Mouse (Mus musculus) forebrain, embryonic 12.5 days (tissue): ENCODE measurements around the gene Crybb1. TPM values are rescaled to one million over a fixed set of nuclear protein-coding genes. Genes with fewer than 3 reads are reported as not detected.

Experiments used
- ATAC-seq: fragments of 200-750 bp; cut with Nextera tagmentation; 2 replicates; pipeline ENCODE4 v1.8.0; 2017; ENCODE audit warnings: moderate TSS enrichment; ENCODE audit not compliant: low FRiP score
- H3K27ac ChIP-seq: fragments of 300-500 bp; sonication (generic); 2 replicates; pipeline ENCODE4 v1.5.1; 2016; ENCODE audit warnings: mild to moderate bottlenecking
- H3K27me3 ChIP-seq: fragments of 300-500 bp; sonication (generic); 2 replicates; pipeline ENCODE4 v1.6.1; 2016; ENCODE audit warnings: mild to moderate bottlenecking
- H3K36me3 ChIP-seq: fragments of 300-500 bp; sonication (generic); replicated peaks from 2 replicates; pipeline ENCODE4 v1.6.1; 2016; ENCODE audit warnings: mild to moderate bottlenecking
- H3K4me1 ChIP-seq: fragments of 300-500 bp; sonication (generic); 2 replicates; pipeline ENCODE4 v1.6.1; 2016
- H3K4me2 ChIP-seq: fragments of 300-500 bp; sonication (generic); 2 replicates; pipeline ENCODE4 v1.6.1; 2016; ENCODE audit warnings: mild to moderate bottlenecking, moderate library complexity
- H3K4me3 ChIP-seq: fragments of 300-500 bp; sonication (generic); replicated peaks from 2 replicates; pipeline ENCODE4 v1.5.1; 2016; ENCODE audit warnings: mild to moderate bottlenecking
- H3K9ac ChIP-seq: fragments of 300-500 bp; sonication (generic); 2 replicates; pipeline ENCODE4 v1.6.1; 2016; ENCODE audit warnings: mild to moderate bottlenecking
- H3K9me3 ChIP-seq: fragments of 300-500 bp; sonication (generic); 2 replicates; pipeline ENCODE4 v1.6.1; 2016
- WGBS: fragments of 180-500 bp; shearing (Covaris S2); methylation state at CpG from one replicate; pipeline ENCODE4 v1.1.7; 2016; 5-methylcytosine and 5-hydroxymethylcytosine counted together
- polyA plus RNA-seq: library from polyadenylated mRNA; unstranded; fragments of >200 nt; fragmentation: Nextera tagmentation; extraction: Ambion mirVana; gene quantifications from 2 replicates; pipeline ENCODE4 v1.2.1, GENCODE M21; 2016

Crybb1 gene
- polyA plus RNA-seq, 1 experiment from 2014 or later, result 1.3 TPM

- H3K27me3 ChIP-seq, result 0 out of 2 replicates have a peak, but pooled peaks cover 5% of the 10 kb centered on the region
- H3K9me3 ChIP-seq, result no peaks in the 10 kb centered on the region
- ATAC-seq, result no peak
- no peaks in the 10 kb centered on the region for H3K36me3 ChIP-seq
- H3K9ac ChIP-seq, result no peak overlapping the region
- no peak overlapping the region for H3K4me3 ChIP-seq
- WGBS, result 80% methylated on average over 9 of the region's 9 CpGs
- H3K27ac ChIP-seq, result no peak overlapping the region
- no peak overlapping the region for H3K4me2 ChIP-seq
- peaks cover 10% of the 10 kb centered on the region for H3K4me1 ChIP-seq
Measured at GRCm38 (mm10) chr5:112256457-112256856, 842 bp downstream of the Crybb1 start.

- Histone ChIP-seq H3K9me3 (no peaks in the 10 kb centered on the region), H3K27me3 (0 out of 2 replicates have a peak, but pooled peaks cover 5% of the 10 kb centered on the region), H3K27ac (no peak overlapping the region), H3K36me3 (no peaks in the 10 kb centered on the region), H3K4me2 (no peak overlapping the region), H3K4me3 (no peak overlapping the region), H3K9ac (no peak overlapping the region), H3K4me1 (peaks cover 8% of the 10 kb centered on the region)
- WGBS, result 82% methylated on average over 3 of the region's 3 CpGs
- ATAC-seq, result no peak
Measured at GRCm38 (mm10) chr5:112257896-112258295, 2.3 kb downstream of the Crybb1 start.

GRCm38 (mm10) chr5:112259862-112260650 is 4.4 kb downstream of the Crybb1 start:
- no peak overlapping the region for H3K4me3 ChIP-seq
- H3K27me3 ChIP-seq, result 0 out of 2 replicates have a peak, but pooled peaks cover 5% of the 10 kb centered on the region
- WGBS, result 87% methylated on average over 16 of the region's 16 CpGs
- H3K36me3 ChIP-seq, result no peaks in the 10 kb centered on the region
- H3K4me1 ChIP-seq, result no peaks in the 10 kb centered on the region
- no peak for ATAC-seq
- H3K27ac ChIP-seq, result no peak overlapping the region
- no peak overlapping the region for H3K9ac ChIP-seq
- no peaks in the 10 kb centered on the region for H3K9me3 ChIP-seq
- H3K4me2 ChIP-seq, result no peak overlapping the region

GRCm38 (mm10) chr5:112260818-112261217 is 5.2 kb downstream of the Crybb1 start:
- WGBS, result 88% methylated on average over 3 of the region's 3 CpGs

GRCm38 (mm10) chr5:112264099-112264498 is 8.5 kb downstream of the Crybb1 start:
- Histone ChIP-seq H3K4me1 (peaks cover 10% of the 10 kb centered on the region), H3K36me3 (no peaks in the 10 kb centered on the region), H3K27ac (no peak overlapping the region), H3K9me3 (no peaks in the 10 kb centered on the region), H3K27me3 (peaks cover 26% of the 10 kb centered on the region; the same call in 1 of the 2 replicates), H3K4me2 (no peak overlapping the region), H3K4me3 (no peak overlapping the region), H3K9ac (no peak overlapping the region)
- ATAC-seq, result no peak
- 96% methylated on average over 7 of the region's 7 CpGs for WGBS

More at GRCm38 (mm10) chr5:112260818-112261217, 5.2 kb downstream of the Crybb1 start:
- Histone ChIP-seq H3K4me3 (no peak overlapping the region), H3K27ac (no peak overlapping the region), H3K4me1 (peaks cover 6% of the 10 kb centered on the region), H3K36me3 (no peaks in the 10 kb centered on the region), H3K9ac (no peak overlapping the region), H3K9me3 (no peaks in the 10 kb centered on the region), H3K27me3 (peaks cover 10% of the 10 kb centered on the region; the same call in 1 of the 2 replicates), H3K4me2 (no peak overlapping the region)
- ATAC-seq, result no peak

- Histone ChIP-seq H3K9me3 (no peaks in the 10 kb centered on the region), H3K27ac (no peak overlapping the region), H3K4me3 (no peak overlapping the region), H3K4me2 (no peak overlapping the region), H3K27me3 (peaks cover 27% of the 10 kb centered on the region; the same call in 1 of the 2 replicates), H3K36me3 (no peaks in the 10 kb centered on the region), H3K9ac (no peak overlapping the region), H3K4me1 (peaks cover 10% of the 10 kb centered on the region)
- ATAC-seq, result no peak
- WGBS, result 86% methylated on average over 5 of the region's 5 CpGs
Measured at GRCm38 (mm10) chr5:112265110-112265509, 9.5 kb downstream of the Crybb1 start.

- peak; percentile 44; the same call in 1 of the 2 replicates for ATAC-seq
- Histone ChIP-seq H3K4me2 (peak overlapping the region; percentile 13; the same call in 1 of the 2 replicates), H3K4me1 (peaks cover 14% of the 10 kb centered on the region), H3K4me3 (no peak overlapping the region), H3K9ac (no peak overlapping the region), H3K27me3 (peaks cover 26% of the 10 kb centered on the region; the same call in 1 of the 2 replicates), H3K36me3 (no peaks in the 10 kb centered on the region), H3K9me3 (no peaks in the 10 kb centered on the region), H3K27ac (no peak overlapping the region)
- WGBS, result 7% methylated on average over 10 of the region's 10 CpGs
Measured at GRCm38 (mm10) chr5:112265515-112265914, 9.9 kb downstream of the Crybb1 start.

- peaks cover 20% of the 10 kb centered on the region for H3K4me1 ChIP-seq
- 65% methylated on average over 9 of the region's 9 CpGs for WGBS
- ATAC-seq, result no peak
- no peaks in the 10 kb centered on the region for H3K9me3 ChIP-seq
- H3K4me2 ChIP-seq, result no peak overlapping the region
- H3K27ac ChIP-seq, result no peak overlapping the region
- peaks cover 22% of the 10 kb centered on the region; the same call in 1 of the 2 replicates for H3K27me3 ChIP-seq
- H3K36me3 ChIP-seq, result no peaks in the 10 kb centered on the region
- H3K9ac ChIP-seq, result no peak overlapping the region
- H3K4me3 ChIP-seq, result no peak overlapping the region
Measured at GRCm38 (mm10) chr5:112266011-112266777, 10.6 kb downstream of the Crybb1 start.

GRCm38 (mm10) chr5:112270764-112271541 is 15.3 kb downstream of the Crybb1 start:
- Histone ChIP-seq H3K9me3 (no peaks in the 10 kb centered on the region), H3K4me2 (peak overlapping the region; percentile 13; the same call in 1 of the 2 replicates), H3K9ac (no peak overlapping the region), H3K36me3 (no peaks in the 10 kb centered on the region), H3K4me1 (peaks cover 23% of the 10 kb centered on the region), H3K27me3 (peaks cover 22% of the 10 kb centered on the region; the same call in 1 of the 2 replicates), H3K27ac (peak overlapping the region; percentile 76), H3K4me3 (no peak overlapping the region)
- WGBS, result 57% methylated on average over 24 of the region's 24 CpGs
- no peak for ATAC-seq

- Histone ChIP-seq H3K4me2 (no peak overlapping the region), H3K9me3 (no peaks in the 10 kb centered on the region), H3K9ac (no peak overlapping the region), H3K4me3 (no peak overlapping the region), H3K27me3 (peaks cover 20% of the 10 kb centered on the region; the same call in 1 of the 2 replicates), H3K4me1 (peaks cover 31% of the 10 kb centered on the region), H3K27ac (no peak overlapping the region), H3K36me3 (no peaks in the 10 kb centered on the region)
- 79% methylated on average over 2 of the region's 2 CpGs for WGBS
- ATAC-seq, result no peak
Measured at GRCm38 (mm10) chr5:112272934-112273333, 17.3 kb downstream of the Crybb1 start.

GRCm38 (mm10) chr5:112273746-112274463 is 18.3 kb downstream of the Crybb1 start:
- H3K4me1 ChIP-seq, result peaks cover 39% of the 10 kb centered on the region
- WGBS, result 46% methylated on average over 2 of the region's 2 CpGs
- H3K27me3 ChIP-seq, result peaks cover 10% of the 10 kb centered on the region; the same call in 1 of the 2 replicates
- no peaks in the 10 kb centered on the region for H3K36me3 ChIP-seq
- H3K9me3 ChIP-seq, result no peaks in the 10 kb centered on the region
- no peak overlapping the region for H3K4me2 ChIP-seq
- no peak overlapping the region for H3K4me3 ChIP-seq
- H3K27ac ChIP-seq, result no peak overlapping the region
- H3K9ac ChIP-seq, result no peak overlapping the region
- ATAC-seq, result no peak
